Mouse (Mus musculus): ENCODE data around the gene Gm5105.

Gene Gm5105

GRCm38 (mm10) chr3:138068103-138068502 is 915 bp upstream of the Gm5105 start:
- DNase-seq: no peak

DNA sequence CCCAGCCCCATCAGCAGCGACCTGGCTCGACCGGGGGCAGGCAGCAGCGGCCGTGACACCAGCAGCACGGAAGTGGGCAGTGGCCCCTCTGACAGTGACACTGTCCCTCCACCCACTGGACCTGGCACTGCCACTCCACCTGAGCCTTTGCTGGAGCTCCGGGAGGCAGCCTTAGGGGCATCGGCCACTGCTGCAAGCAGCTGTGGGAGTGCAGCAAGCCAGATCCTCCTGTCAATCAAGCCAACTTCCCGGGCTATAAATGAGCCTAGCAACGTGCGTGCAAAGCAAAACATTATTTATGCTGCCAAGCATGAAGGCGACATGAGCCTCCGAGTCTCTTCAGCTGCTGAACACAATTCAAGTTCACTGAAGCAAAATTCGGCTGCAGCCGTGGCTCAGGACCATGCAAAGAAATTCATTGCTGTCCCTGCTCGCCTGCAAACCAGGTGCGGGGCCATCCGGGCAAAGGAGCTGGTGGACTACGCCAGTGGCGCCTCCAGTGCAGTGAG is 786 bp downstream of the Gm5105 start:
- no peak for DNase-seq

DNA sequence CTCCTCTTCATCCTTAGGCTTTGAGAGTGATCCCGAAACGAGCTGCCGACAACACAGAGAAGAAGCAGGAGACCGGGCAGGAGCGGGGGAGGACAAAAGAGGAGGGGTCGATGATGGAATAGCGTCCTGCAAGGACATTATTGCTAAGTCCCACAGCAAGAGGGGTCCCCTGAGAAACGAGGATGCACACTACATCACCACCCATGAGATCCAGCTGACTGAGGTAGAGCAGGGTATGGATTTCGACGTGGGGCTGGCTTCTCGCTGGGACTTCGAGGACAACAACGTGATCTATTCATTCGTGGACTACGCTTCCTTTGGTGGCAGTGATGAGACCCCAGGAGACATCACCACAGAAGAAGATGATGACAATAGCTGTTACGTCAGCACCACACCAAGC is 1.3 kb downstream of the Gm5105 start:
- DNase-seq: no peak

DNA sequence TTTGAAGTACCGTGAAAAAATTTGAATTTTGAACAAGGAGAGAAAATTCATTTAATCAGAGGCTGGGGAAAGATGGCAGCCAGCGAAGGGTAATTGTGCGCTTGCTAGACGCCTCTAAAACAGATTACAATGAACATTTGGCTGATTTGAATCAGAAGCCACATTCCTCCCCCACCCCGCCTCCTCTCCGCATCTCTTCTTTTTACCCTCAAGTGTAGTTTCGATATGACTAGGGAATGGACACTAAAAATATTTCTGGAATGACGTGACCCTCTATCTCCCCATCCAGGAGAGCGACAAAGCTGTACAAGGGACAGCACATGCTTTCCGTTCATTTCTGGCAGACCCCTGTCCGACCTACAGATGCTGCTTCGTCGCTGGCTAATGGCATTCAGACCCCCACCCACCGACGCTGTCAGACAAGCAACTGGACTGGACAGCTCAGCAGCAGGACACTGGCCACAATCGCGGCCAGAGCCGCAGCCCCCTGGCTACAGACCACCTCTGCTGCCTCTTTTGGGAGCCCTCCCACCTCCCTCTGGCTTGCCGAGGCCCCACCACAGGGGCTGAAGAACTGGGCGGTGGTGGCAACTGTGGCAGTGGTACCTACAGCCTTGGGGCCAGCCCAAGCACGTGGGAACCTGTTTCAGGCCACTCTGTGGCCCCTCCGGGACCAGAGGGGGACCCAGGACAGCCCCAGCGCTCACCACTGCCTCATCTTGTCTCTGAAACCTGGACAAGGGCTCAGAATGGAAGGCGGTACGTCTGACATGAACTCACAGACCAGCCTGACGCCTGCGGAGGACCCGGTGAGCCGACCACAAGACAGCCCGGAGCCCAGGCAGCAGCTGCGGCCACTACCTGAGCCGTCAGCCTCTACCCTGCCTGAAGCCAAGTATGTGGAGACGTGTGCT is 2.2 kb downstream of the Gm5105 start, which contains the start of gene 1110002E22Rik:
1110002E22Rik (plus strand) TSS at position 321 of the 914 bp plus-strand sequence.
- DNase-seq: no peak

DNA sequence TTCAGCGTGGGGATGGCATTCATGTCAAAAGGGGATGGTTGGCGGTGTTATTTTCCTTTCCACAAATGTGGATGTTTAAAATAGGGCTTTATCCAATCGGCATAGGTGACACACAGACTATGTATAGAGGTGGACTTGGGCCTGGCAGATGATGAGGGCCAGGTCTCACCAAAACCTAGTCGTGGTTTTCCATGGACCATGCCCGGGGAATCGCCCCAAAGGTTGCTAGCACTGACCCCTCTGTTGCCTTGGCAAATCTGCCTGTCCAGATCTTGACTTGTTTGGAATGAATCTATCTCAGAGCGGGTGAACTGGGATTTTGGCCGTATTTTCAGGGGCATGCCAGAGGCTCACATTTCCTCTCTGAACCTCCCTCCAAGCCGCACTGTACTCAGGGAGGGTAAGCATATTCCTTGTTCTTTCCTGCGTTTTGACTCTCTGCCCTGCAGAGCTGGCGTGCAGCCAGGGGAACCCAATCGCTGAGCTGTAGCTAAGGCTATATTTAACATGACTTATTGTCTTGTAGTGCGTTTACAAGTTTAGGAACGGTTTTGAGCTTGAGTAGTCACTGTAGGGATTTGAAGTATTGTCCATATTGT is 3.4 kb downstream of the Gm5105 start:
- no peak for DNase-seq

DNA sequence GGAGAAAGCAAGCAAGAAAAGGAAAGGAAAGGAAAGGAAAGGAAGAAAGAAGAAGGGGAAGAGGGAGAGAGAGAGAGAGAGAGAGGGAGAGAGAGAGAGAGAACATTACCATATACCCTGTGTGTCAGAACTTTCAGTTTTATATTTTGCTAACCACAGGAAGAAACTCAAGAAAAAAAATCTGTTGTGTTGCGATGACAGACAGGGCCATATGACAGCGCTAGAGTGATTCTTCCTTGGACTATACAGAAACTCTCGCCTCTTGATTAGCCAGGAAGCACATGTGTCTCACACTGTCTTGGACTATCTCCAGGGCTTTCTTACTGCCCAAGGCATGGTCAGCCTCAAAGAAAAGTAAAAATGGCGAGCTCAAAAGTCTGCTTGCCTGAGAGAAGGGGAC is 4.5 kb downstream of the Gm5105 start:
- no peak for DNase-seq

GRCm38 (mm10) chr3:138061205-138061911 is 5.8 kb downstream of the Gm5105 start:
- DNase-seq: no peak

- no peak for DNase-seq
Measured at GRCm38 (mm10) chr3:138060429-138060828, 6.8 kb downstream of the Gm5105 start.

DNA sequence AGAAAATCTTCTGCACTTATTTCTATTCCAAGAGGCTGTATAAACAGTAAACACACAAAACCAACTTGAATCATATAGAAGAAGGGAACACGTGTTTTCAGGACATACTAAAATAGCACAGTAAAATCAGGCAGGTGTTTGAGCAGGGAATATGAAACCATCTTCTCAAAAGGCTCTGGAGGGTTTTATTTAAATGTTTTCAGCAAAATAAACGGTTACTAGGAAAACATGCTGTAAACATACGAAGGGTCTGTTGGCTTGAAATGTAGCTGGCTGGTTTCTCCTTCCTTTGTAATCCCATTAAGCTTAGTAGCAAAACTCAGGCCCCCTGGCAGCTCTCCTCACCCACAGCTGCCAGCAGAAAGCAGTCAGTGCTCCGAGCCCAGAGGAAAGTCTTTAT is 9.0 kb downstream of the Gm5105 start:
- DNase-seq: no peak

DNA sequence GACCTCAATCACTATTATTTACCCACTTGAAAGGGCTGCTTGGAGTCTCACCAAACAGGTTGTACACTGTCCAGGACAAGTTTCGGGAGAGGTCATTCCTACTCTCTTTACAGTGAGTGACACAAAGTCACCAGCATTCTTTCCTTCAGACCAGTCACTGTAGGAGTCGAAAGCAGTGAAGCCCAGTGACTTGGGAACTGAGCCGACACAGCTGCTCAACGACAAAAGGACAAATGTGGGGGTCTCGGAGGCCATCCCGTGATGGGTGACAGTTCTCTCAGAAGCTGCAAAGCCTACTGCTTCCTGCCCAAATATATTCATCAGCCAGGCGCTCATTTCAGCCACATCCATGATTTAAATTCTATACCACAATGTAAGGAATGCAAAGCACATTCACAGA is 10.2 kb downstream of the Gm5105 start:
- DNase-seq: no peak

DNA sequence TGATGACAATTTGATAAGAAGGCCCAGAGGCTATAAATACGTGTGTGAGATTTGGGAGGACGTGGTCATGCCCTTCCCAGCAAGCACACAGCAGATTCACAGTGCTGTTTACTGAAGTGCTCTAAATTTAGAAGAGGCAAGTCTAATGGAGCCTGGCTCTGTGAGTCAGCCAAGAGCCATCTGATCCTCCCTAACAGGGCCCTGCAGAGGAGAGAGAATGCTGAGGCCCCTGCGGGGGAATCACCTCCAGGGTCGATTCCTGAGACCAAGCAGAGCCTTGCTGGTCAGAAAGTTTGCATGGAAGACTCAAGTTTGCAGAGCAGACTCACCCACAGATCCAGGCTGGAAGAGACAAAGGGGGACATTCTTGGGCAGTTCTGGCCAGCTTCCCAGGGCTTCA is 13.2 kb downstream of the Gm5105 start:
- DNase-seq: no peak

DNA sequence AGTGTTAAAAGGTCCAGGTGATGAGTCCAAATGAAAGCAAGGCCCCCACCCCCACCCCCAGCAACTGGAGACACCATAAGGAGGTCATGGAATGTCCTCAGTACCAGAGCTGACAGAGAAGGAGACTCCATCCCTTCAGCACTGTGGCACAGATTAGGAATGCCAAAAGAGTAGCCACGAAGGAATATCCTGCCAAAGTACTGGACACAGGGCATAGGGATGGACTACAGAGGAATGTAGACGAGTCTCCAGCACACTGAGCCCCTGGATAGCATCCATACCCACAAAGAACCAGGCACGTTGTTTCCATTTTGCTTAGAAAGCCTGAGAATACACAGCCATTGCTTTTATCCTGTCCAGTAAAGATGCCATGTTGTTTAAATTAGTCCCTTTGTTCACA is 15.8 kb downstream of the Gm5105 start:
- no peak for DNase-seq

DNA sequence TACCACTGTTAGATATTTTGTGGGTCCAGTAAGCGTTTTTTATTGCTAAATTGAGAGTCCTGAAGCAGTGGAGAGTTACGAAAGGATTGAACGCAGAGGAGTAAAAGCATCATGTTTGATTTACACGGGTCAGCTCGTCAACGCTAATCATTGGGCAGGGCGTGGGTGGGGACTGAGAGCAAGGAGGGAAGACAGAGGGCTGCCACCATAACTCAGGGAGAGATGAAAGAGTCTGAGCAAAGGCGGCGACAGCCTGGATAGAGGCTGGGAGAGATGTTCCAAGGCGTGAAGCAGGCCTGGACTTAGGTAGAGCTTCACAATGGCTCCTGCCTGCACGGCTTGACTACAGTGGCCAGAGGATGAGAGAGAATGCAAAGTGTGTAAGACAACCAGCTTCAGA is 16.4 kb downstream of the Gm5105 start:
- DNase-seq: no peak

GRCm38 (mm10) chr3:138049555-138049954 is 17.6 kb downstream of the Gm5105 start:
- DNase-seq: no peak

DNA sequence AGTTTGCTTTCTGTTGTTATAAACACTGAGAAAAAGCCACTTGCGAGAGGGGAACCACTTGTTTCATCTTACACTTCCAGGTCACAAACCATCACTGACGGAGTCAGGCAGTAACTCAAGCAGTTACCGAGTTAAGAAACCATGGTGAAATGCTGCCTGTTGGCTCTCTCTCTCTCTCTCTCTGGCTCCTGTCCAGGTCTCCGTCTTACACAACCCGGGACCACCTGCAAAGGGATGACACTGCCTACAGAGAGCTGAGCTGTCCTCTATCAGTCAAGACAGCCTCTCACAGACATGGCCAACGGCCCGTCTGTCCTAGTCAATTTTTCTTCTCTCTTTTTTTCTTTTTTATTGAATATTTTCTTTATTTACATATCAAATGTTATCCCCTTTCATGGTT is 23.9 kb downstream of the Gm5105 start:
- DNase-seq: no peak

GRCm38 (mm10) chr3:138041591-138042301 is 25.4 kb downstream of the Gm5105 start:
- peak; percentile 47 to 53 for DNase-seq

GRCm38 (mm10) chr3:138040938-138041337 is 26.2 kb downstream of the Gm5105 start:
- DNase-seq: no peak

DNA sequence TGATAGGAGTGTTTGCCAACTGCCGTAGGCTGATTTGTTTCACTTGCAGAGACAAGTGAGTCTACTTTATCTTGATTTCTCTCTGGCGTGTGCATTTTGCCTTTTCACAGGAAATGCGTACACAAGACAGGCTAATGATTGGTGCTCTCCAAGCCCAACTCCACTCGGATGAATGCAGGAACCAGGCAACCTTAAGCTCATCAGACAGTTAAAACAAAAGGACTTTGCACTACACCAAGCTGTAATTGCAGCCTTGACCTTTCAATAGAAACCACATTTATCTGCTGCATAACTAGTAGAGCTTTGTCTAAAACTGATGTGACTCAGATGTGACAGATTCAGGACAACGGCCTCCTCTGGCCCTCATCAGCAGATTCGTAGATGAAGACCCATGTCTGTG is 33.2 kb downstream of the Gm5105 start:
- DNase-seq: no peak

DNA sequence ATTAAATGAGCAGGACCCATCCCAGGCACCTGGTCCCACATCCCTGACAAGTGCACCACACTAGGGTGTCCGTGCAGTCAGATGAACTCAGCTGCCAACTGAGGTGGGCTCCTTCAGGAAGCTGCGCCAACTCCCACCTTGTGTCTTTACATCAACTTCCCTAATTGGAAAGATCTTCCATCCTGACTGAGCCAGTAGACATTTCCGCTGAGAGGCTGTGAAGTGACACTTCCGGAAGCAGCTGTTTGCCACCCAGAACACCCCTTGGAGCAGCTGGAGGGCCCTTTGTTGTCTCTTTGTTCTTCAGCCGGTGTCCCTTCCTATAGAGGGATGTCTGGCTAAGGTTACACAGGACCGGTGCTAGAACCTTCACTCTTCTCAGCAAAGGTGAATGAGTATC is 36.6 kb downstream of the Gm5105 start:
- no peak for DNase-seq

DNA sequence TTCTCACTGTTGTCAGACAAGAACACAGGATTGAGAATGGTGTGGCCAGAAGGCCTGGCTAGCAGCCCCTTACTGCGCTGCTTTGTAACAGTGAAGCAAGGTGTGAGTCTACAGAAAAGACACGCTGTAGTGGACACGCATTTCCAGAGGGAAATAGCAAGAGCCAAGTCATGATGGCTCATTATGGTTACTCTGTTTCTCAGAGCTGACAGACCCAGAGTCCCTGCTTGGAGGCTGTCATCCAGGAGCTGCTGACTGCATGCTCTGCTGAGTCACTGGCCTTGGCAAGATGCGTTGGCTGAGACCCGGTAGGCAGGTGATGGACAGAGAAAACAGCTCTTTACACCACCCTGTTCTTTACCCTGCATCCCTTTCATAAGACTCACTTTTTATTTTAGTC is 37.8 kb downstream of the Gm5105 start:
- no peak for DNase-seq

- DNase-seq: no peak
Measured at GRCm38 (mm10) chr3:138027575-138028362, 39.4 kb downstream of the Gm5105 start.

GRCm38 (mm10) chr3:138026286-138026685 is 40.9 kb downstream of the Gm5105 start:
- DNase-seq: no peak
